Mouse (Mus musculus) cerebellum, adult 11 months (tissue): Measurements from ENCODE around the gene Cd37.
"Not testable (repeated sequence)": the region's sequence is repeated elsewhere in the genome, so short reads cannot be mapped to it uniquely, and the experiment has no call there.

Experiments used
- DNase-seq: peaks from one replicate; pipeline ENCODE4 v3.0.0; 2022

The Cd37 gene

DNA sequence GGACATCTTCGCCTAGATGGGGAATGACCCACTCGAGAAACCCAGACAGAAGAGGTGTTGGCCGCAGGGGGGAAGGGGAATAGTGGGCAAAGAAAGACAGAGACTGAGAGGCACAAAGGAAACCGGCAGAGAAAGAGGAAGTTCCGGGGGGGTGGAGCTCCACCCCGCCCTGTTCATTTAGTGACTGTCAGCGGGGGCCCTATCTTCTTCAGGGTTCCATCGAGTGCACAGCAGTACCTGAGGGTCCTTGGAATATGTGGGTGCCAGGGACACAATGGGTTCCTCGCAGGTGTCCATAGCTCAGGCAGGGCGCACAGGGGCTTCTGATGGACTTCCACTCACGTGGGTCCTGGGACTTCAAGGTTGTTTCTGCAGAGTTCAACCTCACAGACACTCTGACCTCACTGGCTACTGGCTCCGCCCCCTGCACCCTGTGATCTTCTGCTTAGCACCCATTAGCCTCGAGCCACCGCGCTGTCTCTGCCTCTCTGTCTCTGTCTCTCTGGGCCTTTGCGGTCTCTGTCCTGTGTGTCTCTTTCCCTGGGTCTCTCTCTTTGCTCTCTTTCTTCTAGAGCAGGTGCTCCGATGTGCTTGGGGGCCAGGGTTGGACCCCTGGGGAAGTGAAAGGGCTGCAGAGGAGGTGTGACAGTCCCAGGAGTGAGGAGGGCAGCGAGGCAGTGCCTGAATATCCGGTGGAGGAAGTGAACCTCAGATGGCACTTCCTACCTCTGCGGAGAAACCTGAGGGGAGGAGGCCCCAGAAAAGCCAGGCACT is at the start of gene Cd37:
Gene Cd37, minus strand, starts transcription at position 393 of the 774 bp plus-strand sequence.
- no peak for DNase-seq

DNA sequence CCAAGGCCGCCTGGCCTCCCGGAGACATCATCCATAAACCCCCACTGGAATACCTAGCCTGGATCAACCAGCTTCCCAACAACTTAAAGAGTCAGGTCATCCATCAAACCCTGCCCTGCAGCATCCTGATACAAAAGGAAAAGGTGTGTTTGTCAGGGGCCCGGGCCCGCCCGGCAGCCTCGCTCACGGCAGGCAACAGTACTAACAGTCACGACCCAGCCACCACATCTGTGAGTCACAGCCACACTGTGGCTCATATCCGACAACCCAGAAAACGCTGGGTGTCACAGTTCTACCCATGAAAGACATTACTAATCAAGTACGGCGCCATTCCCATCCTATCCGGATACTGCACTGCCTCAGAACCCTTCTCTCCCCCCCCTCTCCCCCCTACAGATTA is 47.6 kb upstream of the Cd37 start:
- DNase-seq = no peak

DNA sequence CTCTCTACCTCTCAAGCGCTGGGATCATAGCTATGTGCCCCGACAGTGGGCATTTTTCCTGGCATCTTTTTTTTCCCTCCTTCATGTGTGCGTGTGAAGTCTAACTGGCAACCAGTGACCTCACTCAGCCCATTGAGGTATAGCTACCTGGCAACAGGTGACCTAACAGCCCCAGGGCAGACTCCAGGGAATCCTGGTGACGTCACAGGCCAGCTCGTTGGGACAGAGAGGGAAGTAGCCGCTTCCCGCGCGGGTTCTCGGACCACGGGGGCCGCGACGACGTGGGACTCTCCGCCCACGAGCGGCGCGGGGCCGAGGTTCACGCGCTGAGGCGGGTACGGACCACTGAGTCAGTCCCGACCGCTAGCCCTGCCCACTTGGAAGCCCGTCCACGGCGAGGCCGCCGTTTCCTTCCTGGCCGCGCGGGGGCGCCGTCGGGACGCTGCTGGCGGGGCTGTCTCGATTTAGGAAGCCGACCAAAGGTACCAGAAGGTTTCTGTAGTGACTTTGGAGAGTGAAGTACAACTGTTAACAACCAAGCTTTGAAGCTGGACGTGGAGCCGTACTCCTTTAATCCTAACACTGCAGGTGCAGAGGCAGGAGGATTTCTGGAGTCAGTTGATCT is 38.3 kb upstream of the Cd37 start, which contains the start of gene Slc6a21:
Gene Slc6a21, plus strand, starts transcription at position 378 of the 625 bp plus-strand sequence.
- peak; percentile 67 for DNase-seq

DNA sequence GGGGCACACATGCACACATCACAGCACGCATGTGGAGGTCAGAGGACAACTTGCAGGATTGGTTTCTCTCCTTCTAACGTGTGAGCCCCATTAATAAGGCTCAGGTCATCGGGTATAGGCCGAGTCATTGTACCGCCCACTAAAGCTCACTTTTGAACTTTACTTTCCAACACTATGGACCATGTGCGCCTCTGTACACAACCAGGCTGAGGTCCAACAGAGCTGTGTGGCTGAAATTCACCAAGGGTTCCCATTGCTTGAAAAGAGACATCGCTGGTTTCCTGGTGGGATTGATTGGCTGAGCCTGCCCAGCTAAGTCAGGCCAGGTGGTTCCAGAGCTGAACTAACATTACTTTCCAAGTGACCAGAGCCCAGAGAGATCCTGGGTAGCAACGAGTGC is 34.8 kb upstream of the Cd37 start:
- no peak for DNase-seq

DNA sequence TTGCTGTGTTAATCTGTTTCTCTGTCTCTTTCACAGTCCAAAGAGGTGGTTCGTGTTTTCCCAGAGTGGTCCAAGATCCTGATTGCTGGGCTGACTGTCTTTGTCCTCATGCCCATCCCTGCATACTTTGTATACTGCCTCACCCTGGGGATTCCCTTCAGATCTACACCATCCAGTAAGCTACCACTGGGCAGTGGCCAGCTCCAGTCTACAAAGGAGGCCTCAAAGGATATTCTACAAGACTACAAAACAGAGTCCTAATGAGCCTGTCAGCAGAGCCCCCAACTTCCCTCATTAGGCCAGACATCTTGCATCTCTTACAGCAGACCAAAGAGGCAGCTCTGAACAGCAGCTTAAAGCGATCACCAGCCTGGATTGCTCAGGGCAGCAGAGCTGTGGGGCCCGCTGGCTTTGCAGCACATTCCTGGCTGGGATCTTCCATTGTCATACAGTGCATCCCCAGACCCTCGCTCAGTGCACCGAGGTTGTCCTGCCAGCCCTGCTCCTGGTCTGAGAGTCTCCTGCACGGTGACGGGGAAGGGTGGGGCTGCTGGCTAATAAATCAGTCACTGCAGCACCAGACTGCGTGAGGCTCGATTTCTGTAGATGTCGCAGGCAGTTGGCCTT is 34.0 kb upstream of the Cd37 start:
- no peak for DNase-seq

DNA sequence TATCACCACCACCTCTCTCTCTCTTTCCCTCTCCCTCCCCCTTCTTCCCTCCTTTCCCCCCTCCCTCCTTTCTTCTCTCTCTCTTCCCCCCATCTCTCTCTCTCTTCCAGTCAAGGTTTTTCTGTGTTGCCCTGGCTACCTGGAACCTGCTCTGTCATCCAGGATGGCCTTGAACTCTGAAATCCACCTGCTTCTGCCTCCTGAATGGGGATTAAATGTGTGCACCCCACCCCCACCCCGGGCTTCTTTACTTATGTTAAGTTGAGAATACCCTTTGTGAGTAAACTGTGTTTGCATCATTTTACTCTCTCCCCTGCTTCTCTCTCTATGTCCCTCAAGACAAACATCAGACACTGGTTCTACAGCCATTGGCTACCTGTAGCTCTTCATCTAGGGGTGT is 26.6 kb upstream of the Cd37 start:
- DNase-seq = no peak

DNA sequence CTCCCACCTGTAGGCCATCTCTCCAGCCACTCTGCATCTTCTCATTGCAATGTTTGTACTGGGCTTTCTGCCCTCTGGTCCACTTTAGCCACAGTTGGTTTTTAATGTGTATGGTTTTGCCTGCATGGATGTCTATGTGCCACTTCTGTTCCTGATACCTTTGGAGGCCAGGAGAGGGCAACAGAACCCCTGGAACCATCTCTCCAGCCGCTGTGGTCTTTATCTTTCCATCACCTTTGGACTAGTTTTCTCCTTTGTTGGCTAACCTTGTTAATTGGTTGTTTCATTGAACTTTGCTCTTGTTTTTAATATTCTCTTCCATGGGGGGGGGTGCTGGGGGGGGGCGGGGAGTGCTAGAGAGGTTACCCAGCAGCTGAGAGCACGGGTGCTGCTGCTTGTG is 25.4 kb upstream of the Cd37 start:
- no peak for DNase-seq

DNA sequence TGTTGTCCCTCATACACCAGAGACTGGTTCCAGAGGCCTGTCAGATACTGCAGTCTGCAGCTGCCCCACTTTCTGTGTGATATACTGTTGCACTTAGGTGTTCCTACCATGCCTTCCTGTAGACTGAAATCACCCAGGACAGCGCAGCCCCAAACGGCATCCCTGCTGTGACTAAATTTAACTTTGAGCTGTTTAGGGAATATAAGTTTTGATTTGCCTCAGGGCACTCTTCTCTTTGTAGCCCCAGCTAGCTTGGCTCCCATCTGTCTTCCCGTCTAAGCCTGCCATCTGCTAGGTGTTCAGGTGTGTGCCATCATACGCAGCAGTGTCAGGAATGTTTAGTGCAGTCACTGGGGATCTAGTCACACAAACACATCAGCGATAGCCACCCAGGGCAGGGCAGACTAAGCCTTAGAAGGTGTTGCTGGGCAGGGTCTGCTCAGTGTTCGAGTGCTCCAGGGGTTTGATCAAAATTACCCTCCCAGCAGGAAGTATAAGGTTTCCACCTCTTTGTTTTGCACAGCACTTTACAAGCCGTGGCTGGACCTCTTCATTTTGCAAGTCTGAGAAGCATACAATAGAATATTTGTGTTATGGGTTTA is 24.2 kb upstream of the Cd37 start:
- no peak for DNase-seq

DNA sequence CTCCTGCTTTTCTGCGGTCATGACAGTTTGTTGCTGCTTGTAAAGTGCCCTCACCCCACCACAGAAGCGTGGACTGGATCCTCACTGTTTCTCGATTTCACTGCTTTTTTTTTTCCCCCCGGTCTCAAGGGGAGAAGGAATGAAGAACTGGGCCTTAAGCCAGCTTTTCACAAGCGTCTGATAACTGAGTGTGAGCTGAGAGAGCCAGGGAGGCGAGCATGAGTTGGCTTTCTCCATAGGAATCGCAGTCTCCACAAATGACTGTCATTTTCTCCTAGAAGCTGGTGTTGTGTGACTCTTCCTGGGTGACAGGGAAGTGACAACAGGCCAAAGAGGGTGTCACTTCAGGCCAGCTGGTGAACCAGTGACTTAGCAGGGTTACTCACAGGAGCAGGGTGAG is 23.4 kb upstream of the Cd37 start:
- no peak for DNase-seq

DNA sequence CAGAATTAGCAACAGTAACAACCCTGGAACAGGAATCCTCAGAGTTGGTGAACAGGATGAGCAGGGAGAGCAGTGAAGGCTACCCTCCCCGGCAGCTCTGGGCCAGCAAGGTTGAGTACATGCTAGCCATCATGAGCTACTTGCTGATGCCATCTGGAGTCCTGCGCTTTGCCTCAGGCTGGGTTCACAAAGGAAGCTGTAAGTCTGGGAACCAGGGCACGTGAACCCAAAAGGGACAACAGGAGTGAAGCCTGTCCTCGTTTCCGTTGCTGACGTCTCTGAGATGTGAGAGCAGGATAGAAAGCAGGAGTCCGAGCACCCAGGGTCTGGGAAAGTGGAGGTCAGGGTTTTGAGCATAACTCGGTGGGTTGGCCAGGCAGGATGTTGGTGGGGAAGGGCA is 20.4 kb upstream of the Cd37 start:
- DNase-seq = no peak

DNA sequence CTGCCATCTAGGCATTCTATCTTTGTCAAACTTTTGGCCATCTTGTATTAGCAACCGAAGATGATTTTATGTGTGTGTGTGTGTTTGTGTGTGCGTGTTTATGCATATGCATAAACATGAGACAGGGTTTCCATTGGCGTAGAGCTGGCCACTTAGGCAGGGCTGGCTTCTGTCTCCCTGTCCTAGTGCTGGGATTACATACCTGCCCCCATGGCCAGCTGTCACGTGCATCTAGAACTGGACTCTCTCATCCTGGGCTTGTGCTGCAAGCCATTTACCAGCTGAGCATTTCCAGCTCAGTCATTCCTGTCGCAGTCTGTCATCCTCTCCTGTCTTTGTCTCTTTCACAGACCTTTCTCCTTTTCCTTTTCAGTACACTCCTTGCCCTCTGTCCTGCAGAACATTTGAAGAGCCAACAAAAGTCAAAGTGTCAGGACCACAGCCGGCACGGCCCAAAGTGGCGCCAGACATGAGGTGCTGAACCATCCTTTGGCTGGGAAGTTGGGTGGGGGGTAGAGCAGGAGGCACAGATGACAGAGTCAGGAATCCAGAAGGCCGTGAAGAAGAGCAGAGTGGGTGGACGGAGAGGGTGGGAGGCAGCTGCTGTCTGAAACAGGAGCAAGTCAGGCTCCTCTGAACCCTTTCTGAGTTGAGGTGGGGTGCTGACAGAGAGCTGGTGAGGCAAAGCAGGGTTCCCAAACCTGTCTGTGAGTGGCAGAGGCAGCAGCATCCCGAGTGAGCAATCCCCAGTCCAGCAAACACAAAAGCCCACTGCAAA is 18.3 kb upstream of the Cd37 start:
- no peak for DNase-seq

DNA sequence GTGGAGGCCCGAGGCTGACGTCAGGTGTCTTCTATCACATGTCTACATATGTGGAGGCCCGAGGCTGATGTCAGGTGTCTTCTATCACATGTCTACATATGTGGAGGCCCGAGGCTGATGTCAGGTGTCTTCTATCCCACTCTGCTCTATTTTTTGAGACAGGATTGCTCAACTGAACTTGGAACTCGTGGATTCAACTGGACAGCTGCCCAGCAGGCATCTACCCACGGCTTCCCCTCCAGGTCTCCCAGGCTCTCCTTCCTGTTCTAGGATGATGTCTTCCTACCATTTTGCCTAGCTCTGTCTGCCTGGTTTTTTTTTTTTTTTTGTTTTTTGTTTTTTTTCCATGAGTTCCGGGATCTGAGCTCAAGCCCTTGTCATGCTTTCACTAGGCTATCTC is 16.9 kb upstream of the Cd37 start:
- not testable (repeated sequence) for DNase-seq

DNA sequence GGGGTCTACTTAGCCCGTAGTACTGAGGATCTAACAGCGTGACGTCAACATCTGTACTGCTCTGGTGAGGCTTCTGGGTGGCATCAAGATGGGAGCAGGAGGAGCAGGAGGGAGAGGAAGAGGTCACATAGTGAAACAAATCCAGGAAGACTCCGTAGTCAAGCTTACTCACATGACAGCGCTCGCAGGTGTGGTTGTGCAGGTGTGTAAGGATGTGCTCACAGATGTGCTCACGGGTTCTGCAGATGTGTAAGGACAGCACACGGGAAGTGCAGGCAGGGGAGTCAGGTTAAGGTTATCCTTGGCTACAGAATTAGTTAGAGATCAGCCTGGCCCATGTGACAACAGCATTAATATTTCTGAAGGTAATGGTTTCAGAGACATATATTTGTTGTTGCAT is 14.9 kb upstream of the Cd37 start:
- DNase-seq = no peak

DNA sequence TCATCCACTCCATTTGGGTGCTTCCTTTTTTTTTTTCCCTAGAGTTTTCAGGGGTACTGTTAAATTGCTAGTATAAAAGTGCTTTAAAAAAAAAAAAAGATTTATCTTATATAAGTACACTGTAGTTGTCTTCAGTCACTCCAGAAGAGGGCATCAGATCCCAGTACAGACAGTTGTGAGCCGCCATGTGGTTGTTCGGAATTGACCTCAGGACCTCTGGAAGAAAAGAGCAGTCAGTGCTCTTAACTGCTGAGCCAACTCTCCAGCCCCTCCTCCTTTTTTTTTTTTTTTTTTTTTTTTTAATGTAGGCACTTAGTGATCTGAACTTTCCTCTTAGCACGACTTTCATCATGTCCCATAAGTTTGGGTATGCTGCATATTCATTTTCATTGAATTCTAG is 8.8 kb upstream of the Cd37 start:
- no peak for DNase-seq

DNA sequence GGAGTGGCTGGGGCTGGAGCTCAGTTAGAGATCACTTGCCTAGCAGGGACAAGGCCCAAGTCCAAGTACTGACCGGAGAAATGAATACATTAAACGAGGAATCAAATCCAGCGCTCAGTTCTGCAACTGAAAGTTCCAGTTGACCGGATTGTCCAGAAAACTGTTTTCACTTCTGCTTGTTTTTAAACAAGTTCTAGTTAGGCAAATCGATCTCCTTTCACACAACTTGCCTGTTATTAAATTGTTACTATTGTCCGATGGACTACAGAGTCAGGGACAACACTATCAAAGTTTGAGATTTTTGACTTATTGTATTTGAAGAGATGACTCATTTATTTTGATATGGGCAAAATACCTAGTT is 2.5 kb upstream of the Cd37 start:
- no peak for DNase-seq

DNA sequence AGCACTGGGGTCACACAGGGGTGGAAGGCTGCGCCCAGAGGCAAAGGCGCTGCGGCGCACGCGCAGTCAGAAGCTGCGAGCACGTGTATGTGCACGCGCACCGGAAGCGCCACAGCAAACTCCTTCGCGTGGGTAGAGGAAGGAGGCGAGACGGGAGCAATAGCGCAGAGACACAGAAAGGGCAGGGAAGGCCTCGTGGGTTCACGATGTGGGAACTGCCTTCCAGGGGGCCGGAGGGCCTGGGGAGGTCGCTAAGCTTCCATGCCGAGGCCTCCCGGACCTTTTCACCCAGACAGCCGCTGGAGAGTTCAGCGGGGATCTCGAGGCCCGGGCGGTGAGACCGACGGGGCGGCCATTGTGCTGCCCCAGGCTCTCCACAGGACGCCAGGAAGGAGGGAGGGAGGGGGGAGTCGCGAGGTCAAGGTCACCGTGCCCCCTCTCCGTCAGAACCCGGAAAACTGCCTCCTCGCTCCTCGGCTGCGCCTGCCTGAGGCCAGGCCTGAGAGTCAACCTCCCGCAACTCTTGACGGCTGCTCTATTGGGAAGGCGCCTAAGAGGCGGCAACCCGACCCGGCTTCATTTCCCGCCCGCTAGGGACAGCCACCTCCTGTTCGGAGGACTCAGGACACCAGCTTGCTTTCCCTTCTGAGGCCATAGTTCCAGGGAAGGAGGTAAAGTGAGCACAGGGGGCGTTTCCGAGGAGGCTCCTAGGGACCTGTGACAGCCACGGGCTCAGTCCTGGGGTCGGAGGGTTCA is 1.9 kb upstream of the Cd37 start, which contains the start of gene Slc6a16:
Gene Slc6a16, plus strand, starts transcription at position 453 of the 756 bp plus-strand sequence.
- DNase-seq = no peak

DNA sequence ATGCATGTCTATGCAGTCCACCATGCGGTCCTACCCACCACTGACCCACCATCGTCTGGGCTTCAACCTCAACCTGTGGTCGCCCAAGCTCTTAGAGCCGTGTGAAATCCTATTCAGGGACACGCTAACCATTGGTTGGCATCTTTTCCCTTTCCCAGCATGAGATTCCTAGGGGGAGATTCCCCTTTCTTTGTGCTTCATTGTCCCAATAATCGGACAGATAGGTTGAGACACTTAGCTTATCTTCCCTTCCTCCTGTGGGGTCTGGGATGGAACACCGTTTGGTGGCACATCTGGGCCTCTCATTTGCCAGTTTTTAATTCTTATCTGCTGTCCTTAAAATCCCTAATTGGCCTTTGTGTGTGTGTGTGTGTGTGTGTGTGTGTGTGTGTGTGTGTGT is 1.2 kb upstream of the Cd37 start:
- no peak for DNase-seq

DNA sequence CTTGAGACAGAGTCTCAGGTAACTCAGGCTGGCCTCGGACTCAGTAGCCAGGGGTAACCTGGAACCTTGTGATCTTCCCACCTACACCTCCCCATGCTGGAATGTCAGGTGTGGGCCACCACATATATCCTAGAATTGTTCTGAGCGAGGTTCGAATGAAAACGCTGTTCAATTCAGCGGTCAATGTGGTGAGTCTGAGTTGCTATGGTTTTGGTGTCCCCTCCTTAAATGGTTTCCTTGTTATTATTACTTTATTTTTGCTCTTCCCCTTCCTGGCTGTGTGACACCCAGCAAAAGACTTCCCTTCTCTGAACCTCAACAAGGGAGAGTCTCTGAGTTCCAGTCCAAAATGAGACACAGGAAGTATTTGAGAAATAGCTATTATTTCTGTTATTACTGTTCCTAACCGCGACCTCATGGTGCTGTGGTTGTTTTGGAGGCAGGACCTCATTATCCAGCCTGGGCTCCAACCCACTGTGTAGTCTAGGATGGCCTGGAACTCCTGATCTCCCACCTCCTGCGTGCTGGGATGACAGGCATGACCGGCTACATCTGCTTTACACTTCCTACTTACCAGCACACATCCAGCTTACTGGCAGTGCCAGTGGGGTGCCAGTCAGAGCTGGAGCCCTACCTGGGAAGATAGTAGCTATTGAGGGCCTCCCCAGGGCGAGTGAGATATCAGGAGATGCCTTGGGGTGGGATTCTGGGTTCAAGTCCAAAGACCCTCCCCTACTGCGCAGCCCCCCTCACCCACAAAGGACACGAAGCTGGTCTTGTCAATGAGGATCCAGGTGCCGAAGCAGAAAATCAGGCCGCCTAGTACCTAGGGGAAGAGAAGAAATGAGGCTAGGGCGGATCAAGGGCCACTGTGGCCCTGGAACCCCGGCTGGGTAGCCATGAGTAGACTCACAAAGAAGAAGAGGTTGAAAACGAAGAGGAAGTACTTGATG is 892 bp downstream of the Cd37 start:
- DNase-seq = no peak

DNA sequence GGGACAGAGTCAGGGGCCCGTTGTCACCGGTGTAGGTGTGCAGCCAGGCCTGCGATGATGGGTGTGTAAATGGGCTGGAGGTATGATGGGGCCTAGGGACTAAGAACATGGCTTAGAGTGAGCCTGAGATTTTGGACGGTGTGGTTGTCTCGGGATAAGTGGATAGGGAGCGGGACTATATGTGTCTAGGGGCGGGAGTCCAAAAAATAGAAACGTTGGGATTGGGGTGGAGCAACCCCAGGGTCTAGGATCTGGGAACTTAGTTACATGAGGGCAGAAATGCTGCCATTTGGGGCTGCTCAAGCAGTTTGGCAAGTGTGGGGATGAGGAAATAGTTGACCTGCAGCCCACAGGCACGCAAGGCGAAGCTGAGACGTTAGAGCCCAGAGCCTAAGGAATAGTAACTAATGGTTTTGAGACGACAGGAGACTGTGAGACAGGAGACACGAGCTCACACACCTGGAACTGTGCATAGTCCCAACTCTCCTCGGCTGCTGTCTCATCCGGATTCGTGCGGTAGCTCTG is 3.2 kb downstream of the Cd37 start:
- DNase-seq = no peak

DNA sequence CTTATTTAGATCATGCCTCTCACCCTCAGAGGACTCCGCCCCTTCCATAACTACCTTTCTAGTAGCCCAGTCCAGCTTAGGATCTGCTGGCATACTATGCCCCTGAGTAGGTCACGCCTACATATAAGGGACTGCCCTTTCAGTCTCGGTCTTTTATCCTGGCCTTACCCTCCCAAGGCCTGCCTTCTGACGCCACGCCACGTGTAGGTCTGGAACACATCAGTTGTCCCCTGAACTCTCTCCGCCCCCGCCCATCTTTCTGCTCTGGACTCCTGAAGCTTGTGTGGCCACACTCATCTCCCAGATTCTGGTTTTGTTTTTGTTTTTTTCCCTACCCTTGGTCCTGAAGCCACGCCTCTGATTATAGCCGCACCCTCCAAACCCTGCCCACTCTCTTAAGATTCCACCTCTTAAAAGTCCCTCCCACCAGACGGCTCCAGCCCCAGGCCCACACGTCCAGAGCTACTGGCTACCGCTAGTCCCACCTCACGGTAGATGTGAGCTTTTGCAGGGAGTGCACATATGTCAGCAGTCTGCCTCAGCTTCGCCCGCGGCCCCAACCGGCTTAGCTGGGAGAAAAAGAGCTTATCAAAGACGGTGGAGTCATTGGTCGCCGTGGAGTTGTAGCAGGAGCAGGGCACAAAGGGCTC is 3.9 kb downstream of the Cd37 start:
- DNase-seq = no peak
